In the genomic region with DNA sequence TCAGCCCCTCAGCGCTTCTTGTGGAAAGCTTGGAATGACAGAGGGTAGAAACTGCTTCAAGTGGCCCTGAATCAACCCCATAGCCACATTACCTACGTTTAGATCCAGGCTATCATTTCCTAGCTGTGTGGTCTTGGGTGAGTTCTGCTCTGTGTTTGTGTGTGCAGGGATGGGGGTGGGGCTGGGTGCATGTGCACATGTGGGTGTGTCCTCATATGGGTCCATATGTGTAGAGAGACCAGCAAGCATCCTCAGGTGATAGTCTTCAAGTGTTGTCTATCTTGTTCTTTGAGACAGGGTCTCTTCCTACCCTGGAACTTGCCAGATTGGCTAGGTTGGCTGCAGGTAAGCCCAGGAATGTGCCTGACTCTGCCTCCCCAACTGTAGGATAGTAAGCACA, we compare ENCODE assay signal across 20 mouse cellular contexts. TPM values are rescaled to one million over a fixed set of nuclear protein-coding genes. Genes with fewer than 3 reads are reported as not detected.
A peak's percentile ranks its signal among the peaks of the same experiment; 100 is the strongest.
DNase-seq lines count a peak whose midpoint lies in the region; ATAC-seq and TF ChIP-seq lines count a peak whose summit lies in the region.
"Had no signal": no experiment of that assay in that cellular context is flagged by ENCODE, and none has a peak within 500 bp of the region (broad histone marks: within the 10 kb centered on the region; RNA-seq: fewer than 3 reads in every experiment).

No protein-coding gene starts in this region.

- no peak overlapping the region for H3K4me3 ChIP-seq in heart, embryonic 10.5 days
- no peak overlapping the region for H3K4me3 ChIP-seq in kidney, postnatal 0 days (replicated peaks; ENCODE audit: low read depth, low read length)
- H3K4me3 ChIP-seq in intestine, embryonic 16.5 days (ENCODE audit: low read length) = no peak overlapping the region
- no peak overlapping the region for H3K4me3 ChIP-seq in stomach, embryonic 15.5 days (replicated peaks)
- H3K4me3 ChIP-seq: embryonic facial prominence, embryonic 13.5 days; forebrain, embryonic 12.5 days; heart, embryonic 15.5 days; hindbrain, embryonic 10.5 days; hindbrain, embryonic 15.5 days had no signal

- H3K36me3 ChIP-seq in heart, embryonic 10.5 days = no peaks in the 10 kb centered on the region
- no peaks in the 10 kb centered on the region for H3K36me3 ChIP-seq in kidney, postnatal 0 days (ENCODE audit: insufficient read depth, low read length)
- no peaks in the 10 kb centered on the region for H3K36me3 ChIP-seq in intestine, embryonic 16.5 days (ENCODE audit: control insufficient read depth, insufficient read depth, low read length)
- H3K36me3 ChIP-seq in stomach, embryonic 15.5 days = no peaks in the 10 kb centered on the region
- H3K36me3 ChIP-seq: embryonic facial prominence, embryonic 13.5 days; forebrain, embryonic 12.5 days; heart, embryonic 15.5 days; hindbrain, embryonic 15.5 days had no signal

- no peak overlapping the region for H3K4me2 ChIP-seq in kidney, postnatal 0 days (ENCODE audit: low read length)
- H3K4me2 ChIP-seq in intestine, embryonic 16.5 days (ENCODE audit: low read depth, low read length) = no peak overlapping the region
- no peak overlapping the region for H3K4me2 ChIP-seq in stomach, embryonic 15.5 days
- H3K4me2 ChIP-seq: embryonic facial prominence, embryonic 13.5 days; forebrain, embryonic 12.5 days; heart, embryonic 11.5 days; heart, embryonic 15.5 days; hindbrain, embryonic 15.5 days had no signal

- DNase-seq in heart, embryonic 10.5 days (ENCODE audit: low spot score) = peak; percentile 66
- DNase-seq in heart, postnatal 25 days (ENCODE audit: low spot score) = no peak
- DNase-seq in kidney, postnatal 0 days (ENCODE audit: low spot score) = no peak
- no peak for DNase-seq in kidney, adult 8-10 months
- DNase-seq in spleen, postnatal 14 days (ENCODE audit: low spot score in 2 of 2) = no peak
- DNase-seq: adrenal gland, postnatal 25 days; cerebellum, adult 8-10 months; cerebellum, postnatal 36 days; gastrocnemius, postnatal 10 days; heart, adult 18-20 months; heart, postnatal 14 days had no signal

- H3K9me3 ChIP-seq in heart, embryonic 10.5 days = no peaks in the 10 kb centered on the region
- no peaks in the 10 kb centered on the region for H3K9me3 ChIP-seq in kidney, postnatal 0 days (replicated peaks; ENCODE audit: low read length)
- H3K9me3 ChIP-seq in intestine, embryonic 16.5 days (ENCODE audit: control insufficient read depth, low read length) = no peaks in the 10 kb centered on the region
- H3K9me3 ChIP-seq in stomach, embryonic 15.5 days = no peaks in the 10 kb centered on the region
- H3K9me3 ChIP-seq: embryonic facial prominence, embryonic 13.5 days; forebrain, embryonic 12.5 days; heart, embryonic 15.5 days; hindbrain, embryonic 10.5 days; hindbrain, embryonic 15.5 days had no signal

- no peak overlapping the region for H3K27ac ChIP-seq in heart, embryonic 10.5 days
- H3K27ac ChIP-seq in kidney, postnatal 0 days = 0 out of 2 replicates have a peak overlapping the region, but pooled peaks have one; percentile 58
- peak overlapping the region; percentile 84 for H3K27ac ChIP-seq in intestine, embryonic 16.5 days (ENCODE audit: low read length)
- peak overlapping the region; percentile 21; the same call in 1 of the 2 replicates for H3K27ac ChIP-seq in stomach, embryonic 15.5 days
- H3K27ac ChIP-seq: embryonic facial prominence, embryonic 13.5 days; forebrain, embryonic 12.5 days; heart, embryonic 15.5 days; hindbrain, embryonic 10.5 days; hindbrain, embryonic 15.5 days had no signal

- peaks cover 19% of the 10 kb centered on the region for H3K4me1 ChIP-seq in heart, embryonic 10.5 days
- peaks cover 5% of the 10 kb centered on the region; the same call in 1 of the 2 replicates for H3K4me1 ChIP-seq in kidney, postnatal 0 days (replicated peaks; ENCODE audit: insufficient read depth, low read length)
- peaks cover 15% of the 10 kb centered on the region; the same call in 1 of the 2 replicates for H3K4me1 ChIP-seq in intestine, embryonic 16.5 days (ENCODE audit: control insufficient read depth, insufficient read depth, low read length)
- H3K4me1 ChIP-seq in stomach, embryonic 15.5 days = peaks cover 16% of the 10 kb centered on the region

- no peak for ATAC-seq in kidney, postnatal 0 days (replicated peaks; ENCODE audit: low FRiP score, low read depth)
- no peak for ATAC-seq in intestine, embryonic 16.5 days
- ATAC-seq in stomach, embryonic 15.5 days (ENCODE audit: insufficient read depth, low FRiP score, low read depth) = no peak
- ATAC-seq: forebrain, embryonic 16.5 days had no signal

- intact Hi-C loops in heart, postnatal 25 days (cut with DNase I) = no loop called here

- no peak for TF ChIP-seq CTCF in kidney, postnatal 0 days (IDR thresholded peaks at IDR 0.05; ENCODE audit: low read depth)

- WGBS in heart, embryonic 10.5 days = 83% methylated on average over 2 of the region's 2 CpGs
- WGBS in kidney, postnatal 0 days = 91% methylated on average over 2 of the region's 2 CpGs
- WGBS in intestine, embryonic 16.5 days = 86% methylated on average over 2 of the region's 2 CpGs
- WGBS in stomach, embryonic 15.5 days = 73% methylated on average over 2 of the region's 2 CpGs

- no peaks in the 10 kb centered on the region for H3K27me3 ChIP-seq in heart, embryonic 10.5 days (ENCODE audit: insufficient read depth, poor library complexity, severe bottlenecking)
- no peaks in the 10 kb centered on the region for H3K27me3 ChIP-seq in kidney, postnatal 0 days (ENCODE audit: insufficient read depth, low read length)
- no peaks in the 10 kb centered on the region for H3K27me3 ChIP-seq in intestine, embryonic 16.5 days (replicated peaks; ENCODE audit: control insufficient read depth, insufficient read depth, low read length)
- no peaks in the 10 kb centered on the region for H3K27me3 ChIP-seq in stomach, embryonic 15.5 days (replicated peaks)
- H3K27me3 ChIP-seq: embryonic facial prominence, embryonic 13.5 days; forebrain, embryonic 12.5 days; heart, embryonic 15.5 days; hindbrain, embryonic 15.5 days had no signal

- no peak overlapping the region for H3K9ac ChIP-seq in kidney, postnatal 0 days (ENCODE audit: low read depth, low read length)
- no peak overlapping the region for H3K9ac ChIP-seq in intestine, embryonic 16.5 days (ENCODE audit: low read depth, low read length)
- no peak overlapping the region for H3K9ac ChIP-seq in stomach, embryonic 15.5 days
- H3K9ac ChIP-seq: embryonic facial prominence, embryonic 13.5 days; forebrain, embryonic 12.5 days; heart, embryonic 15.5 days; hindbrain, embryonic 15.5 days had no signal

RNA-seq across cellular contexts. Expression of a gene that starts 2.3 kb away (rescaled TPM):
- polyA plus RNA-seq in heart, embryonic 10.5 days (2016; fragmentation: Nextera tagmentation; extraction: Ambion mirVana) = 29.8 and 40.3 TPM in 2 replicates
- total RNA-seq in heart, postnatal 25 days (2021) = 10 to 100 TPM in 1 of 2 experiments, 1 to 10 TPM in 1; 9.5 to 13.0 TPM
- polyA plus RNA-seq in kidney, postnatal 0 days (2015; fragmentation: Nextera tagmentation; extraction: Ambion mirVana) = 53.0 and 54.7 TPM in 2 replicates
- 57.8 and 67.5 TPM in 2 replicates for polyA plus RNA-seq in intestine, embryonic 16.5 days (2015; fragmentation: Nextera tagmentation; extraction: Ambion mirVana)
- polyA plus RNA-seq in stomach, embryonic 15.5 days (2015; fragmentation: Nextera tagmentation; extraction: Ambion mirVana) = 56.9 and 65.3 TPM in 2 replicates

RNA-seq across cellular contexts. Expression of a gene that starts 57.7 kb away (rescaled TPM):
- polyA plus RNA-seq in heart, embryonic 10.5 days (2016; fragmentation: Nextera tagmentation; extraction: Ambion mirVana) = 22.5 and 32.2 TPM in 2 replicates
- 1 to 10 TPM; 8.9 to 9.8 TPM for total RNA-seq in heart, postnatal 25 days (2021)
- 31.4 and 33.0 TPM in 2 replicates for polyA plus RNA-seq in kidney, postnatal 0 days (2015; fragmentation: Nextera tagmentation; extraction: Ambion mirVana)
- 73.3 and 84.5 TPM in 2 replicates for polyA plus RNA-seq in intestine, embryonic 16.5 days (2015; fragmentation: Nextera tagmentation; extraction: Ambion mirVana)
- 34.7 and 42.6 TPM in 2 replicates for polyA plus RNA-seq in stomach, embryonic 15.5 days (2015; fragmentation: Nextera tagmentation; extraction: Ambion mirVana)
